Mouse (Mus musculus): Measurements from ENCODE around the gene Ube2l6.
A peak's percentile ranks its signal among the peaks of the same experiment; 100 is the strongest.

DNA sequence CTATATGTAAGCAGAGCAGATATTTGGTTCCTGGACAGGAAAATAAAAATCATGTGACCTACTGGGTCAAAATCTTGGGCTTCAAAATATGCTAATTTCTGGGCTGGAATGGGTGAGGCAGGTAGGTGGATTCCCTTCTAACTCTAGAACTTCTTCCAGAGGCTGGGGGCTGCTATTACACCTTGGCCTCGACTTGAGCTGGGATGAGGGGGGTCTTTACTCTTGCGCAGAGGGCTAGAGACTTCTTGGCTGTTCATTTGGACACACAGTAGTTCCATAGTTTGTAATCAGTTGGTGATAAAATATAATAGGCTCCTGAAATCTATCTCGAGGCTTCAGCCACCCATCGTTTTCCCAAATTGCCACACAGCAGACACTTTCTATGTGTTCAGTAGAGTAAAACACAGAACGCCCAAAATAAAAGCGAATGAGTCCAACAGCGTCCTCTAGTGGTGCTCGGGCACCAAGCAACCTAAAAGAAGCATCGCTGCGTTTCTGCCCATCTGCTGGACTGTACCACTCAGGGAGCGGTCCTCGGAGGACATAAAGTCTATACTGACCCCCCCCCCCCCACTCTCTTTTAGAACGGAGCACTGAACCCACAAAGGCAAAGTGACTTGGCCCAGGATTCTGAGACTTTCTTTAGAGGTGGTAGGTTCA, 665 bp upstream of the Ube2l6 start:
- no peak for TF ChIP-seq EP300 (optimal IDR thresholded peaks at IDR 0.05)
- peak; percentile 93 for TF ChIP-seq CTCF (IDR thresholded peaks at IDR 0.05; ENCODE audit: low read depth)

Data from stomach, postnatal 0 days (tissue).